Mouse (Mus musculus): Measurements from ENCODE around the gene Snx10.

Snx10 gene

GRCm38 (mm10) chr6:51636019-51636568, 112.4 kb downstream of the Snx10 start:
- DNase-seq (ENCODE audit: low spot score in 2 of 2), result no peak

Data from cerebellum, postnatal 4 days (tissue).